Mouse (Mus musculus): Measurements from ENCODE around the gene Srbd1.

GRCm38 (mm10) chr17:86029175-86029574 is 115.8 kb downstream of the Srbd1 start:
- no peak for TF ChIP-seq POLR2AphosphoS2 (IDR thresholded peaks at IDR 0.05; ENCODE audit: insufficient read length, low read depth)
- TF ChIP-seq POLR2A (IDR thresholded peaks at IDR 0.05; ENCODE audit: insufficient read length, low read depth) = no peak
- TF ChIP-seq MYOD1 (IDR thresholded peaks at IDR 0.05; ENCODE audit: control insufficient read depth in 1 of 3, insufficient read length in 2 of 3, low read depth in 2 of 3) = no peak
- TF ChIP-seq TCF12 (IDR thresholded peaks at IDR 0.05; ENCODE audit: insufficient read depth, poor library complexity, severe bottlenecking) = no peak
- TF ChIP-seq REST (IDR thresholded peaks at IDR 0.05; ENCODE audit: insufficient read depth, insufficient read length) = no peak
